ENCODE assay signal across 26 mouse cellular contexts in genomic region chr1:61118071-61118470, GRCm38 (mm10).
"Had no signal": no experiment of that assay in that cellular context is flagged by ENCODE, and none has a peak within 500 bp of the region (broad histone marks: within the 10 kb centered on the region; RNA-seq: fewer than 3 reads in every experiment).

No protein-coding gene starts in this region.

- ATAC-seq: hindbrain, postnatal 0 days; intestine, embryonic 16.5 days; liver, embryonic 12.5 days had no signal

- H3K4me3 ChIP-seq: heart, adult 2 months; heart, embryonic 13.5 days; heart, embryonic 15.5 days; hindbrain, embryonic 13.5 days; hindbrain, embryonic 15.5 days; kidney, embryonic 15.5 days; limb, embryonic 13.5 days; limb, embryonic 15.5 days; liver, embryonic 12.5 days had no signal

- H3K9ac ChIP-seq: heart, embryonic 13.5 days; heart, embryonic 15.5 days; hindbrain, embryonic 13.5 days; hindbrain, embryonic 15.5 days; kidney, embryonic 15.5 days; limb, embryonic 13.5 days; limb, embryonic 15.5 days; liver, embryonic 12.5 days had no signal

- H3K4me1 ChIP-seq: heart, embryonic 13.5 days; heart, embryonic 15.5 days; hindbrain, embryonic 15.5 days; kidney, embryonic 15.5 days; limb, embryonic 13.5 days; limb, embryonic 15.5 days; liver, embryonic 12.5 days had no signal

- H3K36me3 ChIP-seq: heart, embryonic 13.5 days; heart, embryonic 15.5 days; hindbrain, embryonic 13.5 days; hindbrain, embryonic 15.5 days; kidney, embryonic 15.5 days; limb, embryonic 13.5 days; limb, embryonic 15.5 days; liver, embryonic 12.5 days had no signal

- DNase-seq: gastrocnemius, postnatal 14 days; gastrocnemius, postnatal 36 days; heart, adult 11 months; heart, adult 2 months; heart, postnatal 14 days; heart, postnatal 36 days; kidney, adult 11 months; kidney, adult 2 months; kidney, adult 9 months; kidney, postnatal 14 days; kidney, postnatal 36 days; layer of hippocampus, adult 9-11 months; layer of hippocampus, postnatal 36 days; left cerebral cortex, postnatal 4 days had no signal

- H3K27ac ChIP-seq: heart, adult 2 months; heart, embryonic 13.5 days; heart, embryonic 15.5 days; hindbrain, embryonic 13.5 days; hindbrain, embryonic 15.5 days; hindbrain, postnatal 0 days; kidney, embryonic 15.5 days; kidney, postnatal 0 days; limb, embryonic 13.5 days; limb, embryonic 15.5 days; liver, embryonic 12.5 days had no signal

- H3K9me3 ChIP-seq: heart, embryonic 13.5 days; heart, embryonic 15.5 days; hindbrain, embryonic 13.5 days; hindbrain, embryonic 15.5 days; kidney, embryonic 15.5 days; limb, embryonic 13.5 days; limb, embryonic 15.5 days; liver, embryonic 12.5 days had no signal

- H3K27me3 ChIP-seq: heart, embryonic 13.5 days; heart, embryonic 15.5 days; hindbrain, embryonic 13.5 days; hindbrain, embryonic 15.5 days; limb, embryonic 15.5 days; liver, embryonic 12.5 days had no signal

- H3K4me2 ChIP-seq: heart, embryonic 11.5 days; heart, embryonic 13.5 days; heart, embryonic 15.5 days; hindbrain, embryonic 13.5 days; hindbrain, embryonic 15.5 days; kidney, embryonic 15.5 days; limb, embryonic 13.5 days; limb, embryonic 15.5 days; liver, embryonic 12.5 days had no signal
